ENCODE assay signal across 20 mouse cellular contexts in genomic region chr6:122708826-122709225, GRCm38 (mm10). TPM values are rescaled to one million over a fixed set of nuclear protein-coding genes. Genes with fewer than 3 reads are reported as not detected.
DNase-seq lines count a peak whose midpoint lies in the region; ATAC-seq and TF ChIP-seq lines count a peak whose summit lies in the region.
"Had no signal": no experiment of that assay in that cellular context is flagged by ENCODE, and none has a peak within 500 bp of the region (broad histone marks: within the 10 kb centered on the region; RNA-seq: fewer than 3 reads in every experiment).

No protein-coding gene starts in this region.

- H3K27ac ChIP-seq in kidney, adult 2 months (ENCODE audit: insufficient read depth, low read depth, low read length), result no peak overlapping the region
- H3K27ac ChIP-seq in kidney, embryonic 16.5 days (ENCODE audit: low read length), result no peak overlapping the region
- H3K27ac ChIP-seq in CH12.LX (ENCODE audit: insufficient read depth, low read depth), result no peak overlapping the region
- no peak overlapping the region for H3K27ac ChIP-seq in limb, embryonic 10.5 days
- H3K27ac ChIP-seq in hindbrain, embryonic 14.5 days, result no peak overlapping the region
- no peak overlapping the region for H3K27ac ChIP-seq in hindbrain, embryonic 16.5 days (ENCODE audit: low read depth, low read length)
- H3K27ac ChIP-seq: embryonic facial prominence, embryonic 13.5 days; liver, embryonic 13.5 days; neural tube, embryonic 13.5 days had no signal

- WGBS in kidney, adult 2 months, result 56% methylated on average over 4 of the region's 4 CpGs
- WGBS in kidney, embryonic 16.5 days, result 69% methylated on average over 4 of the region's 4 CpGs
- 79% methylated on average over 4 of the region's 4 CpGs for WGBS in limb, embryonic 10.5 days
- WGBS in hindbrain, embryonic 14.5 days, result 77% methylated on average over 4 of the region's 4 CpGs
- 71% methylated on average over 4 of the region's 4 CpGs for WGBS in hindbrain, embryonic 16.5 days

- H3K9ac ChIP-seq in kidney, embryonic 16.5 days (replicated peaks; ENCODE audit: low read length), result no peak overlapping the region
- no peak overlapping the region for H3K9ac ChIP-seq in CH12.LX (ENCODE audit: insufficient read depth, low read depth)
- H3K9ac ChIP-seq in hindbrain, embryonic 14.5 days, result no peak overlapping the region
- H3K9ac ChIP-seq in hindbrain, embryonic 16.5 days (ENCODE audit: low read depth, low read length), result no peak overlapping the region
- H3K9ac ChIP-seq: embryonic facial prominence, embryonic 13.5 days; liver, embryonic 13.5 days; neural tube, embryonic 13.5 days had no signal

- no peaks in the 10 kb centered on the region for H3K27me3 ChIP-seq in kidney, adult 2 months (replicated peaks; ENCODE audit: control insufficient read depth, insufficient read depth, low read length)
- peaks cover 15% of the 10 kb centered on the region for H3K27me3 ChIP-seq in kidney, embryonic 16.5 days (ENCODE audit: insufficient read depth, low read length)
- no peaks in the 10 kb centered on the region for H3K27me3 ChIP-seq in CH12.LX (replicated peaks)
- peaks cover 30% of the 10 kb centered on the region for H3K27me3 ChIP-seq in limb, embryonic 10.5 days (ENCODE audit: low read depth, poor library complexity, severe bottlenecking)
- peaks cover 11% of the 10 kb centered on the region; the same call in 1 of the 2 replicates for H3K27me3 ChIP-seq in hindbrain, embryonic 14.5 days (ENCODE audit: control insufficient read depth, insufficient read depth, low read length)
- peaks cover 2% of the 10 kb centered on the region; the same call in 1 of the 2 replicates for H3K27me3 ChIP-seq in hindbrain, embryonic 16.5 days (replicated peaks; ENCODE audit: control insufficient read depth, insufficient read depth, low read length)

- TF ChIP-seq CTCF in kidney, adult 2 months (conservative IDR thresholded peaks at IDR 0.05; ENCODE audit: insufficient read depth, insufficient read length, low read depth, low read length), result no peak
- peak in 1 of 2 experiments; percentile 48; a peak in 2 of 4 replicates for TF ChIP-seq CTCF in CH12.LX (conservative IDR thresholded peaks at IDR 0.05 in 1 of 2, IDR thresholded peaks at IDR 0.05 in 1 of 2; ENCODE audit: low read depth in 2 of 2, low read length in 2 of 2)

- H3K4me3 ChIP-seq in kidney, adult 2 months (ENCODE audit: insufficient read depth, low read depth, low read length), result no peak overlapping the region
- H3K4me3 ChIP-seq in kidney, embryonic 16.5 days (ENCODE audit: low read length), result no peak overlapping the region
- H3K4me3 ChIP-seq in CH12.LX (replicated peaks in 1 of 3; ENCODE audit: low read depth in 2 of 3, low read length in 2 of 3, poor library complexity in 1 of 3), result no peak overlapping the region
- no peak overlapping the region for H3K4me3 ChIP-seq in limb, embryonic 10.5 days
- H3K4me3 ChIP-seq in hindbrain, embryonic 14.5 days (replicated peaks; ENCODE audit: low read length), result no peak overlapping the region
- H3K4me3 ChIP-seq in hindbrain, embryonic 16.5 days (ENCODE audit: low read length), result no peak overlapping the region
- H3K4me3 ChIP-seq: embryonic facial prominence, embryonic 13.5 days; liver, embryonic 13.5 days; neural tube, embryonic 13.5 days had no signal

- dilution Hi-C loops in CH12.LX (cut with MboI; ENCODE audit: extremely low pct_ligation_motif_present, extremely low pct_unique_long_range_greater_than_20kb, low sequenced_read_pairs), result no loop called here

- no peak for TF ChIP-seq EP300 in CH12.LX (IDR thresholded peaks at IDR 0.05; ENCODE audit: low read length)

- DNase-seq in kidney, adult 2 months, result peak; percentile 23
- DNase-seq in 3T3-L1 (ENCODE audit: low read depth, low spot score) (peak; percentile 28), CH12.LX (ENCODE audit: extremely low read depth) (peak; percentile 10), ZHBTc4 (ENCODE audit: low read depth, low spot score) (peak; percentile 62)
- no peak for DNase-seq in limb, embryonic 10.5 days (ENCODE audit: low spot score)
- no peak for DNase-seq in hindbrain, embryonic 14.5 days (ENCODE audit: low spot score)
- DNase-seq: adrenal gland, postnatal 10 days; cerebellum, adult 2 months; gastrocnemius, postnatal 36 days; kidney, adult 11 months; layer of hippocampus, postnatal 36 days; liver, embryonic 13.5 days; right cerebral cortex, postnatal 25 days; thymus, postnatal 25 days had no signal

- no peak; the same call in none of the 2 replicates for TF ChIP-seq RAD21 in CH12.LX (IDR thresholded peaks at IDR 0.05; ENCODE audit: low read depth, low read length)

- H3K36me3 ChIP-seq in kidney, adult 2 months (ENCODE audit: control insufficient read depth, insufficient read depth, low read length), result no peaks in the 10 kb centered on the region
- H3K36me3 ChIP-seq in kidney, embryonic 16.5 days (ENCODE audit: insufficient read depth, low read length), result no peaks in the 10 kb centered on the region
- no peaks in the 10 kb centered on the region for H3K36me3 ChIP-seq in CH12.LX (replicated peaks in 1 of 2; ENCODE audit: control insufficient read depth in 1 of 2, insufficient read depth in 1 of 2, low read length in 1 of 2)
- no peaks in the 10 kb centered on the region for H3K36me3 ChIP-seq in limb, embryonic 10.5 days
- no peaks in the 10 kb centered on the region for H3K36me3 ChIP-seq in hindbrain, embryonic 14.5 days (replicated peaks; ENCODE audit: control insufficient read depth, insufficient read depth)
- H3K36me3 ChIP-seq in hindbrain, embryonic 16.5 days (ENCODE audit: control insufficient read depth, insufficient read depth, low read length), result no peaks in the 10 kb centered on the region
- H3K36me3 ChIP-seq: embryonic facial prominence, embryonic 13.5 days; liver, embryonic 13.5 days; neural tube, embryonic 13.5 days had no signal

- H3K4me1 ChIP-seq in kidney, adult 2 months (ENCODE audit: control insufficient read depth, insufficient read depth, low read length), result no peaks in the 10 kb centered on the region
- no peaks in the 10 kb centered on the region for H3K4me1 ChIP-seq in kidney, embryonic 16.5 days (ENCODE audit: insufficient read depth, low read length)
- peaks cover 0 to 6% of the 10 kb centered on the region in 2 experiments; a peak in 2 of 4 replicates for H3K4me1 ChIP-seq in CH12.LX (ENCODE audit: control insufficient read depth in 1 of 2, insufficient read depth in 2 of 2)
- H3K4me1 ChIP-seq in limb, embryonic 10.5 days, result no peaks in the 10 kb centered on the region
- no peaks in the 10 kb centered on the region for H3K4me1 ChIP-seq in hindbrain, embryonic 14.5 days (replicated peaks; ENCODE audit: control insufficient read depth, insufficient read depth, low read length)
- H3K4me1 ChIP-seq in hindbrain, embryonic 16.5 days (ENCODE audit: control insufficient read depth, insufficient read depth, low read depth, low read length), result no peaks in the 10 kb centered on the region
- H3K4me1 ChIP-seq: embryonic facial prominence, embryonic 13.5 days; liver, embryonic 13.5 days; neural tube, embryonic 13.5 days had no signal

- in situ Hi-C loops in CH12.LX (cut with MboI; ENCODE audit: low pct_ligation_motif_present, low pct_unique_long_range_greater_than_20kb, low sequenced_read_pairs), result no loop called here

- H3K79me2 ChIP-seq in CH12.LX (replicated peaks; ENCODE audit: control insufficient read depth, extremely low read depth, insufficient read depth, poor library complexity, severe bottlenecking), result no peaks in the 10 kb centered on the region

- no peak for ATAC-seq in kidney, embryonic 16.5 days (ENCODE audit: low FRiP score, low TSS enrichment)
- no peak for ATAC-seq in hindbrain, embryonic 14.5 days (ENCODE audit: low FRiP score)
- ATAC-seq in hindbrain, embryonic 16.5 days, result no peak

- no peak overlapping the region for H3K4me2 ChIP-seq in kidney, embryonic 16.5 days (replicated peaks; ENCODE audit: low read depth, low read length)
- no peak overlapping the region for H3K4me2 ChIP-seq in CH12.LX (ENCODE audit: insufficient read depth, low read depth, poor library complexity, severe bottlenecking)
- H3K4me2 ChIP-seq in hindbrain, embryonic 14.5 days (replicated peaks), result no peak overlapping the region
- no peak overlapping the region for H3K4me2 ChIP-seq in hindbrain, embryonic 16.5 days (ENCODE audit: low read length)
- H3K4me2 ChIP-seq: embryonic facial prominence, embryonic 13.5 days; liver, embryonic 13.5 days; neural tube, embryonic 13.5 days had no signal

- no peaks in the 10 kb centered on the region for H3K9me3 ChIP-seq in kidney, embryonic 16.5 days (ENCODE audit: low read length)
- no peaks in the 10 kb centered on the region for H3K9me3 ChIP-seq in CH12.LX (replicated peaks; ENCODE audit: low read length)
- no peaks in the 10 kb centered on the region for H3K9me3 ChIP-seq in limb, embryonic 10.5 days (replicated peaks)
- no peaks in the 10 kb centered on the region for H3K9me3 ChIP-seq in hindbrain, embryonic 14.5 days (ENCODE audit: control insufficient read depth, low read length)
- no peaks in the 10 kb centered on the region for H3K9me3 ChIP-seq in hindbrain, embryonic 16.5 days (ENCODE audit: control insufficient read depth, low read length)
- H3K9me3 ChIP-seq: embryonic facial prominence, embryonic 13.5 days; liver, embryonic 13.5 days; neural tube, embryonic 13.5 days had no signal

- TF ChIP-seq POLR2A in kidney, adult 2 months (IDR thresholded peaks at IDR 0.05; ENCODE audit: low read depth, low read length), result no peak
- no peak for TF ChIP-seq POLR2A in CH12.LX (IDR thresholded peaks at IDR 0.05; ENCODE audit: low read depth, low read length)

TF ChIP-seq in CH12.LX, 34 proteins besides CTCF, POLR2A, EP300 and RAD21:
- TF ChIP-seq BHLHE40 (IDR thresholded peaks at IDR 0.05; ENCODE audit: low read depth, low read length) (no peak), HCFC1 (IDR thresholded peaks at IDR 0.05; ENCODE audit: low read depth, low read length) (no peak)

RNA-seq across cellular contexts. Expression of gene Nanog, which starts 1.5 kb away (rescaled TPM):
- 0.06 TPM in 1 of 2 replicates, not detected in the other for polyA plus RNA-seq in kidney, adult 2 months (2012; rRNA removed)
- polyA plus RNA-seq in kidney, embryonic 16.5 days (2015; fragmentation: Nextera tagmentation; extraction: Ambion mirVana), result 0.12 TPM in 1 of 2 replicates, not detected in the other
- total RNA-seq in CH12.LX (2012; rRNA removed), result not detected in 2 replicates
- not detected in 2 replicates for total RNA-seq in CH12.LX (2014; rRNA removed)
- polyA plus RNA-seq in CH12.LX (2012; ENCODE audit: insufficient read length, low read depth), result 0.12 and 0.27 TPM in 2 replicates
- 0.11 TPM in 1 of 2 replicates, not detected in the other for polyA plus RNA-seq in limb, embryonic 10.5 days (2016; fragmentation: Nextera tagmentation; extraction: Ambion mirVana)
- polyA plus RNA-seq in hindbrain, embryonic 14.5 days (2014; fragmentation: Nextera tagmentation; extraction: Ambion mirVana), result 0.09 TPM in 1 of 2 replicates, not detected in the other
- polyA plus RNA-seq in hindbrain, embryonic 16.5 days (2015; fragmentation: Nextera tagmentation; extraction: Ambion mirVana), result 0.08 and 0.25 TPM in 2 replicates
- total RNA-seq: adrenal gland, postnatal 10 days; gastrocnemius, postnatal 36 days; layer of hippocampus, postnatal 36 days; monocyte, adult 5-6 weeks had no signal
- polyA plus RNA-seq: large intestine, adult 2 months; liver, embryonic 13.5 days had no signal

Comparison
In these comparisons a context has a peak if more than half of its experiments do, and no peak if none do; other contexts are left out.
1. DNase-seq: peak in kidney, adult 2 months (single experiment), 3T3-L1 (single experiment), CH12.LX (single experiment) and ZHBTc4 (single experiment); none in limb, embryonic 10.5 days (single experiment) and hindbrain, embryonic 14.5 days (single experiment).